Mouse (Mus musculus) midbrain, postnatal 0 days (tissue): ENCODE measurements around the gene Rcan2. TPM values are rescaled to one million over a fixed set of nuclear protein-coding genes. Genes with fewer than 3 reads are reported as not detected.

Experiments used
- ATAC-seq: fragments of 200-750 bp; cut with Nextera tagmentation; 2 replicates; pipeline ENCODE4 v1.8.0; 2017; ENCODE audit warnings: moderate number of reproducible peaks, mild to moderate bottlenecking, moderate TSS enrichment, moderate library complexity; ENCODE audit not compliant: low FRiP score
- DNase-seq: peaks from one replicate; pipeline ENCODE4 v3.0.0-alpha.2; 2015; ENCODE audit warnings: low spot score
- H3K27ac ChIP-seq: fragments of 300-500 bp; sonication (generic); 2 replicates; pipeline ENCODE4 v1.5.1; 2014; ENCODE audit warnings: low read depth, mild to moderate bottlenecking, low read length, mixed read lengths
- H3K27me3 ChIP-seq: fragments of 300-500 bp; sonication (generic); 2 replicates; pipeline ENCODE4 v1.6.1; 2014; ENCODE audit warnings: low read length, control low read depth, mixed read lengths; ENCODE audit not compliant: insufficient read depth
- H3K36me3 ChIP-seq: fragments of 300-500 bp; sonication (generic); 2 replicates; pipeline ENCODE4 v1.6.1; 2014; ENCODE audit warnings: low read length, control low read depth, mixed read lengths; ENCODE audit not compliant: insufficient read depth
- H3K4me1 ChIP-seq: fragments of 300-500 bp; sonication (generic); 2 replicates; pipeline ENCODE4 v1.6.1; 2014; ENCODE audit warnings: mild to moderate bottlenecking, control low read depth, antibody characterized with exemption, low read length, mixed read lengths; ENCODE audit not compliant: insufficient read depth
- H3K4me2 ChIP-seq: fragments of 300-500 bp; sonication (generic); 2 replicates; pipeline ENCODE4 v1.6.1; 2014; ENCODE audit warnings: low read depth, mild to moderate bottlenecking, low read length, mixed read lengths; ENCODE audit not compliant: poor library complexity, severe bottlenecking
- H3K4me3 ChIP-seq: fragments of 300-500 bp; sonication (generic); 2 replicates; pipeline ENCODE4 v1.5.1; 2014; ENCODE audit warnings: low read depth, mild to moderate bottlenecking, low read length, moderate library complexity
- H3K9ac ChIP-seq: fragments of 300-500 bp; sonication (generic); replicated peaks from 2 replicates; pipeline ENCODE4 v1.6.1; 2014; ENCODE audit warnings: mild to moderate bottlenecking, low read length, moderate library complexity, mixed read lengths; ENCODE audit not compliant: poor library complexity, severe bottlenecking
- H3K9me3 ChIP-seq: fragments of 300-500 bp; sonication (generic); 2 replicates; pipeline ENCODE4 v1.6.1; 2016; ENCODE audit warnings: low read length, control low read depth
- CTCF ChIP-seq: IDR thresholded peaks from 2 replicates; pipeline ENCODE4 v1.5.1; 2016; ENCODE audit warnings: antibody characterized with exemption, mild to moderate bottlenecking
- WGBS: fragments of 180-500 bp; shearing (Covaris S2); extraction: QIAGEN DNeasy Blood & Tissue Kit; methylation state at CpG from one replicate; pipeline ENCODE4 v1.1.7; 2014; 5-methylcytosine and 5-hydroxymethylcytosine counted together
- polyA plus RNA-seq: library from polyadenylated mRNA; unstranded; fragments of >200 nt; fragmentation: Nextera tagmentation; extraction: Ambion mirVana; gene quantifications from 2 replicates; pipeline ENCODE4 v1.2.1, GENCODE M21; 2015
- total RNA-seq: library from RNA; depleted of rRNA; stranded (reverse); fragments of >200 nt; gene quantifications from 2 replicates; pipeline ENCODE4 v1.2.3, GENCODE M21; 2014

Gene Rcan2
- total and polyA plus RNA-seq, 2 experiments from 2014 or later = 96.7 to 136 TPM

DNA sequence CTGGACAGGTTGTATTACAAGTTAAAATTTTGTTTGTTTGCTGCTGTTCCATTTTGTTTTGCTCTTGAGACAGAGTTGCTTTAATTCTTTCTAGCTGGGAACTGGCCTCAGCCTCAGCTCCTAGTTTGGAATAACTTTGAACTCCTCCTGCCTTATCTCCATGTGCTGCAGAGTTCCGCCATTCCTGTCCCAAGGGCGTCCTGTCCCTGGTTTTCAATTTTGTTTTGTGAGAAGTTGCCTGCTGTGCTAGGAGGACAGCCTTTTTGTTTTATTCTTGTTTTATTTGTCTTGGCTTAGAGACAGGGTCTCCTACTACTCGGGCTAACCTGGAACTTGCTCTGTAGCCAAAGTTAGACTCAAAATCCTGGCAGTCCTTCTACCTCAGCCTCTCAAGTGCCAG is 26.1 kb downstream of the Rcan2 start:
- Histone ChIP-seq H3K4me1 (no peaks in the 10 kb centered on the region; the same call in 1 of the 2 replicates), H3K36me3 (no peaks in the 10 kb centered on the region), H3K27me3 (no peaks in the 10 kb centered on the region), H3K4me2 (no peak overlapping the region), H3K4me3 (no peak overlapping the region), H3K9ac (no peak overlapping the region), H3K9me3 (no peaks in the 10 kb centered on the region), H3K27ac (no peak overlapping the region)
- TF ChIP-seq CTCF = no peak
- no peak for DNase-seq
- WGBS = 57% methylated on average over 3 of the region's 3 CpGs
- ATAC-seq = no peak

DNA sequence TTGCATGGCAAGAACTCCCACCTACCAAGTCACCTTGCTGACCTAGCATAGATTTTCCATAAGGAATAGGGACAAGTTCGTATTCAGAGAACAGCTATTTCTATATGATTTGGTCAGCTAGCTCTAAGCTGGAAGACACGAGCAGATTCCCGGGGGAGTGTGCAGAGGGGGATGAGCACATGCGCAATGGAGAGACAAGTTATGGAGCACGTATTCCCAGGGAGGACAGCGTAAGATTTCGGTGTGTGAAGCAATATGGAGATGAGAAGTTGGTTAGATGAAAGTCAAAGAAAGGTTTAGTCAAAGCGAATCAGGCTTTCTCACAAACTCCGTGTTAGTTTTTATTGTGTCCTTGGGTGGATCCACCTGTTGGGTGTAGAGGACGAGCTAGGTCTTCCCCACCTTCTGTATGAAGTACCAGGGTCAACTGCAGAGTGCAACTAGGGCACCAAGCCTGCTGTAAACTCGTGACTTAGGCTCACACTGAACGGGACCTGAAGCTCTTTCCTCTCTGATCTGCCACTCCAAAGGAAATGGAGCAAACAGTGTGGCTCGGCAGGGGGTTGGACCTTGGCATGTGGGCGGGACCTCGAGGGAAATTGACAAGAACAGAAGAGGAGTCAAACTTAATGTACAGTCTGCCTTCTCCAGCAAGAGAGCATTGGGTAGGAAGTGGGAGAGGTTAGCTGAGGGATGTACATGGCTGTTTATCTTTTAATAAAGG is 31.4 kb downstream of the Rcan2 start:
- Histone ChIP-seq H3K36me3 (no peaks in the 10 kb centered on the region), H3K9me3 (no peaks in the 10 kb centered on the region), H3K27ac (no peak overlapping the region), H3K9ac (no peak overlapping the region), H3K27me3 (no peaks in the 10 kb centered on the region), H3K4me3 (no peak overlapping the region), H3K4me1 (no peaks in the 10 kb centered on the region), H3K4me2 (no peak overlapping the region)
- ATAC-seq = no peak
- no peak for DNase-seq
- WGBS = 81% methylated on average over 15 of the region's 15 CpGs
- no peak for TF ChIP-seq CTCF

DNA sequence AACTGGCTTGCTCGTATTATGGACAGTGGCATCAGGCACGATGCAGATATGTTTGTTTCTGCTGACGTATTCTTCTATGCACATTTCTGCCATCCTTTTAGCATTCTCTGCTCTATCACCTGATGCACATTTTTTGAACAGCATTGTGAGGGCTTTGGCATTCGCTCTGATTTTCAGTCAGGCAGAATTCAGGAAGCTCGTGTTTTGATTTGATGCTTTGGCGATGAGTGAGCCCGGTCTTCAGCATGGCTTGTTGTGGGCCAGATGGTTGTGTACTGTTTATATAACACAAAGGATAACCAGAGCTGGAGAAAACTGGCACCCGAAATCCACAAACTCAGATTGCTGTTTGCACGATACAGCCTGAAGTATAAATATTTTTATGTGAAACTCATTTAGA is 39.1 kb downstream of the Rcan2 start:
- Histone ChIP-seq H3K36me3 (no peaks in the 10 kb centered on the region), H3K4me3 (no peak overlapping the region), H3K9ac (no peak overlapping the region), H3K27me3 (no peaks in the 10 kb centered on the region), H3K4me2 (no peak overlapping the region), H3K27ac (no peak overlapping the region), H3K9me3 (no peaks in the 10 kb centered on the region), H3K4me1 (no peaks in the 10 kb centered on the region)
- no peak for DNase-seq
- ATAC-seq = no peak
- 86% methylated on average over 9 of the region's 9 CpGs for WGBS
- TF ChIP-seq CTCF = no peak

DNA sequence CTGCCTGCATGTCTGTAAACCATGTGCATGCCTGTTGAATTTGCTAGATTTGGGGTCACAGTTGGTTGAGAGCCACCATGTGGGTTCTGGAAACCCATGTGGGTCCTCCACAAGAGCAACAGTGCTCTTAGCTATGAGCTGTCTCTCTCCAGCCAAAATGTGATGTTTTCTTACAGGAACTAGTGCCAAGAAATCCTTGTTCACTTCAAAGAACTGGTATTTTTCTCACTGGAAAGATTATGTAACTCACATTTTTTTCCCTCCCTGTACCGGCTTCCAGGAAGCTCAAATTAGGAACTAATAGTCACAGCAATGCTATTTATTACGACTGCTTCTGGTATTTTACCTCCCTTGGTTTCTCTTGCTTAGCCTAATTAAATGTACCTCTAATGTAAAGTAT is 45.6 kb downstream of the Rcan2 start:
- 62% methylated on average over 2 of the region's 2 CpGs for WGBS
- 0 out of 2 replicates have a peak, but pooled peaks cover 3% of the 10 kb centered on the region for H3K9me3 ChIP-seq
- no peak for TF ChIP-seq CTCF
- no peaks in the 10 kb centered on the region for H3K27me3 ChIP-seq
- H3K4me1 ChIP-seq = no peaks in the 10 kb centered on the region
- H3K36me3 ChIP-seq = no peaks in the 10 kb centered on the region
- no peak overlapping the region for H3K4me2 ChIP-seq
- ATAC-seq (no peak), DNase-seq (no peak)
- no peak overlapping the region for H3K9ac ChIP-seq
- H3K4me3 ChIP-seq = no peak overlapping the region
- H3K27ac ChIP-seq = no peak overlapping the region

DNA sequence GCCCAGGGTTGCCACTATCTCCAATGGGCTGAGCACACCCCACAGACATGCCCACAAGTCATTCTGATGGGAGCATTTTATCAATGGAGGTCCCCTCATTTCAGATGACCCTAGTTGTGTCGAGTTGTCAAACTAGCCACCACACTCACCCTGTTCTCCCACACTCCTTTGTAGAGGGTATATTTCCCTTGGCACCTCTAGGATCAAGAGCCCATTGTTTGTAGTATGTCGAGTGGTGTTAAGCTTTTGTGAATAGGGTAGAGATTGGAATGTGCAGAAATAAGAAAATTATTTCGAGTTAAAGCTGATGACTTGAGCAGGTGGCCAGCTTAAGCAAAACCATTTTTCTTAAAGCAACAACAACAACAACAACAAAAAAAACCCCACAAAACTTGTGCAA is 47.8 kb downstream of the Rcan2 start:
- H3K9me3 ChIP-seq = 0 out of 2 replicates have a peak, but pooled peaks cover 3% of the 10 kb centered on the region
- ATAC-seq = no peak
- WGBS = 64% methylated on average over 3 of the region's 3 CpGs

DNA sequence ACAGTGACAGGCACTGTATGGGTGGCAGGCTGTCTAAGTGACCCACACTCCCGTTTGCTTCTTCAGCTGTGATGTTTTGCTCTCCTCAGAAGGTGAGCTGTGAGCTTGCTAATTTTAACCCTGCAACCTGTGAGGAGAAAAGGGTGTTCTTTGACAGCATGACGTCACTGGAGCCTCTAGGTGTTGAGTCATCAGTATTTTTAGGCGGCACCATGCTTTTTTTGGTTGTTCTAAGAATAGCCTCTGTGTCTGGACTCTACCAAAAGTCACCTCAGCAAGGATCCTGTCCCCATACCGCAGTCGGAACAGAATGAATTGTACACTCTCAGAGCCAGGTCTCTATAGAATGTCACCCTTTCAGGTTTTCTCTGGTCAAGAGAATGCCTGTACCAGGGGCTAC is 54.0 kb downstream of the Rcan2 start:
- Histone ChIP-seq H3K27ac (no peak overlapping the region), H3K36me3 (no peaks in the 10 kb centered on the region), H3K27me3 (no peaks in the 10 kb centered on the region), H3K9me3 (no peaks in the 10 kb centered on the region), H3K4me1 (no peaks in the 10 kb centered on the region), H3K9ac (no peak overlapping the region), H3K4me3 (no peak overlapping the region), H3K4me2 (no peak overlapping the region)
- DNase-seq (no peak), ATAC-seq (no peak)
- WGBS = 87% methylated on average over 5 of the region's 5 CpGs
- no peak for TF ChIP-seq CTCF

More for the DNA sequence above, 47.8 kb downstream of the Rcan2 start:
- no peak overlapping the region for H3K4me3 ChIP-seq
- H3K27ac ChIP-seq = no peak overlapping the region
- no peak overlapping the region for H3K9ac ChIP-seq
- DNase-seq = no peak
- H3K36me3 ChIP-seq = no peaks in the 10 kb centered on the region
- H3K4me2 ChIP-seq = no peak overlapping the region
- no peaks in the 10 kb centered on the region for H3K27me3 ChIP-seq
- no peaks in the 10 kb centered on the region for H3K4me1 ChIP-seq
- no peak for TF ChIP-seq CTCF
